Mouse (Mus musculus) gastrocnemius, adult 8-10 months (tissue): ENCODE data around the gene Gpr173. TPM values are rescaled to one million over a fixed set of nuclear protein-coding genes. Genes with fewer than 3 reads are reported as not detected.
"Not testable (repeated sequence)": the region's sequence is repeated elsewhere in the genome, so short reads cannot be mapped to it uniquely, and the experiment has no call there.

Source experiments
- DNase-seq, 2 experiments: peaks; one replicate each; pipeline ENCODE4 v3.0.0; 2022; ENCODE audit warnings: low spot score in 2 of 2
- total RNA-seq, 4 experiments: library from RNA; stranded (reverse); gene quantifications; 2 replicates each; pipeline ENCODE4 v1.2.4; 2022

Gpr173 gene
- under 1 TPM; 0.04 to 0.65 (median 0.24) TPM for total RNA-seq

- peak in 1 of 2 experiments; percentile 6 for DNase-seq
Observed at GRCm38 (mm10) chrX:152368397-152369273, at the start of gene Gpr173. Gene Gpr173, minus strand, starts transcription at chrX:152368704.

DNA sequence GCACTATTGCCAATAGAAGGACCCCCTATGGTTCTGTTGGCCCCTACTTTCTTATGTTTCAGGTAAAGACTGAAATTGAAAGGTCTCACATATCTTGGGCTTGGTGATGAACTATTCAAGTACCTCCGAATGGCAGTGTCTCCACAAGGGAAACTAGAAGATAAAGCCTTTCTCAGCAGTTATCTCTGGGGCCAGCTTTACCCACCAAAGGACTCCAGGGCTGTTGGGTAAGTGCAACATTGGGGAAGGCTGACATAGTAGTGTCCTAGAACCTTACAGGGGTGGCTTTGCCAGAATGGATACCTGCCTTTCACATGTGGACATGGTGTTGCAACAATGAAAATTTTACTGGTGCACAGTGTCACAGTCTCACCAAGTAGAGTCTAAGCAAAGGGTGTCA is 34.7 kb upstream of the Gpr173 start:
- no peak for DNase-seq

DNA sequence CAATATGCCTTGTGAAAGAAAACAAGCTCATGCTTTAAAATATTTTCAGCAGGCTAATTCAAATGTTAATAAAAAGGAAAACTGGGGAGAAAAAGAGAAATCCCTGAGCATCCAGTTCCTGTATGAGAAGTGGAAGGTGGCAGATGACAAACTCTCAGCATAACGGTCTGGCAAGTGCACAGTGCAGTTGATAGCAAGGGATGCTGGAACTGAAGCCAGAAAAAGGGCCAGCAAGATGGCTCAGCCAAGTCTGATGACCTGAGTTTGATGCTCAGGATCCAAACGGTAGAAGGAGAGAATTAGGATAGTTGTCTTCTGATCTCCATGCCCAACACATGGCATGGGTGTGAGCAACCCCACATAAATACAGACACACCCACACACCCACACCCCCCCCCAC is 31.6 kb upstream of the Gpr173 start:
- no peak for DNase-seq

DNA sequence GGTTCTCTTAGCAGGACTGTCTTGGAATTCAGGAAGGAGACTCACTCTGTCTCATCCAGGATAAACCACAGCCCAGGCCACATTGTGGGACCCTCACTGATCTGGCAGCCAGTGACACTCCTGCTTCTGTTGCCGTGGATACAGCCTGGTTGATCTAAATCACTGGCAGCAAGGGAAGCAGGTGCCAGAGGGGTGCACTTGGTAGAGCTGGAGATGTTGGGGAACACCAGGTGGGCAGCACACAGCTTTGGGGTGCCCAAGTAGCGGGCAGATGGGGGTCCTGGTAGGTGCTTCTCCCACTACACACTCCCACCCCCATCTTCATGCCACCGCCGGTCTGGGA is 479 bp downstream of the Gpr173 start:
- DNase-seq: no peak

DNA sequence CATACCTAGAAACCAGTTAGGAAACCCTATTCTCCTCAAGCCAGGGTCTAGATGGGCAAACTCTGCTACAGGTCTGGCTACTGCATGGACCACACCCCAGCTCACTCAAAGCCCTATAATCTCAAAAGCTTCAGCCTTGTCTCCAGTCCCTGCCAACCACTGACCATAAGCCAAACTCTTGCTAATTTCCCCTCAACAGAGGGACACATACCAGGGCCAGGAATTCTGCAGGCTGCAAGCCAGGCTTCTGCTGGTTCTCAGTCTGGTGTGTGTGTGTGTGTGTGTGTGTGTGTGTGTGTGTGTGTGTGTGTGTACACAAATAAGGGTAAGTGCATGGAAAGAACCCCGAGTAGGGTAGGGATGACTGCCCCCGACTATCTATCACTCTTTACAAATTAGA is 2.1 kb downstream of the Gpr173 start:
- DNase-seq: no peak

GRCm38 (mm10) chrX:152352553-152353153 is 15.9 kb downstream of the Gpr173 start:
- no peak for DNase-seq

DNA sequence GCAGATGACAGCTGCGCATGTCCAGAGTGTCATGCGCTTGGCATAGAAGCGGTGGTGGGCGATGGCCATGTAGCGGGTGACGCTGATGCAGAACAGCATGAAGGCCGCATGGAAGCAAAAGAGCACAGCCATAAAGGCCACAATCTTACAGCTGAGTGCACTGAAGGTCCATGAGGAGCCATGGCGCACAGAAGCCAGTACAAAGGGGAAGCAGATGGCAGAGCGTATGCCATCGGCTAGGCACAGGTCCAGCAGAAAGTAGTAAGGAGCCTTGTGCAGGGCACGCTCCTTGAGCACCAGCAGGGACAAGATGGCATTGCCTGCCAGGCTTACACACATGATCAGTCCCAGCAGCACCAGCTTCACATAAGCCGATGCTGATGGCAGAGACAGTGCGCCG is 21.5 kb downstream of the Gpr173 start:
- no peak for DNase-seq

GRCm38 (mm10) chrX:152346587-152346986 is 21.9 kb downstream of the Gpr173 start:
- no peak for DNase-seq

GRCm38 (mm10) chrX:152342903-152343302 is 25.6 kb downstream of the Gpr173 start:
- DNase-seq: no peak

DNA sequence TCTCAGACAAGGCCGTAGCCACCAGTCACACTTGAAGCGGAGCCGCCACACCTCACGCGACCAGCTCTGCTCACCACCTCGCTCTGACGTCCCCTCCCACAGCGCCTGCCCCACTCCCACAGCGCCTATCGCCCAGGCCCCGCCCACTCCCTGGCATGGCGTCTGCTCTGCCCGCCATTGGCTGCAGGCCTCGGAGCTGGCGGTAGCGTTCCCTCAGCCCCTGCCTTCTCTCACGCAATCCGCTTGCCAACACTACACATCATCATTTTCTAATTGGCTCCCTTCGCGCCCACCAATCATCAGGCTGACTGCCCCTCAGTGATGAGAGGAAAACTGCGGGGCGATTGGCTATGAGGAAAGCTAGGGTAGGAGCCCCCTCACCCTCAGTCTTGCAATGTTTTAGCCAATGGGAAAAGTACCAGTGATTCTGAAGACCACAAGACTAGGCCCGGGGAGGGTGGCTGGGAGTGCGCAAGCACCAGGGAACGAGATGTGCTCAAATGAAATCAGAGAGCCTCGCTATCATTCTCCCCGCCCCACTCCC is 26.1 kb downstream of the Gpr173 start, which contains the start of gene Tspyl2:
Gene Tspyl2, minus strand, starts transcription at position 68 of the 544 bp plus-strand sequence.
- DNase-seq: peak; percentile 86 to 90

DNA sequence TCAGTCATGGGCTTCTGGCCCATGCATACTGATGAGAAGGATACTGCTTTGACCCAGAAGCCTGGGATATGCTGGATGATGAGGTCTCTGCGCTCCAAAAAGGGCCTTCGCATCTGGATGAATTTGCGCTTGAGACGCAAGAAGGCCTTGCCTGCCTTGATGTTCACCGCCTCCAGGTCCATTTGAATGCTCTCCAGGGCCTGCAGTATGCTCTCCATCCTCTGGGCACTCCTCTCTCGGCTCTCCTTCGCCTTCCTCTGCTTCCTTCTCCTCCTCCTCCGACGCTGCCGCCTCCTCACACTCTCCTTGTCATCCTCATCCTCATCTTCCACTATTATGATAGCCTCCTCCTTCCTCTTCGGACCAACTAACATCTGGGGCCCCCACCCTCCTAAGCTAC is 27.0 kb downstream of the Gpr173 start:
- no peak for DNase-seq

GRCm38 (mm10) chrX:152336546-152337332 is 31.8 kb downstream of the Gpr173 start:
- DNase-seq: peak; percentile 85 to 89

DNA sequence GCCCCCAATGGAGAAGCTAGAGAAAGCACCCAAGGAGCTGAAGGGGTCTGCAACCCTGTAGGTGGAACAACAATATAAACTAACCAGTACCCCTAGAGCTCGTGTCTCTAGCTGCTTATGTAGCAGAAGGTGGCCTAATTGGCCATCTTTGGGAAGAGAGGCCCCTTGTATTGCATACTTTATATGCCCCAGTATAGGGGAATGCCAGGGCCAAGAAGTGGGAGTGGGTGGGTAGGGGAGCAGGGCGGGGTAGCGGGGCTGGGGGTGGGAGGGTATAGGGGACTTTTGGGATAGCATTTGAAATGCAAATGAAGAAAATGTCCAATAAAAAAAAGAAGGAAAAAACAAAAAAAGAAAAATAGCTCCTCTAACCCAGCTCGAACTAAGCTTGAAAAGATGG is 32.4 kb downstream of the Gpr173 start:
- not testable (repeated sequence) for DNase-seq

DNA sequence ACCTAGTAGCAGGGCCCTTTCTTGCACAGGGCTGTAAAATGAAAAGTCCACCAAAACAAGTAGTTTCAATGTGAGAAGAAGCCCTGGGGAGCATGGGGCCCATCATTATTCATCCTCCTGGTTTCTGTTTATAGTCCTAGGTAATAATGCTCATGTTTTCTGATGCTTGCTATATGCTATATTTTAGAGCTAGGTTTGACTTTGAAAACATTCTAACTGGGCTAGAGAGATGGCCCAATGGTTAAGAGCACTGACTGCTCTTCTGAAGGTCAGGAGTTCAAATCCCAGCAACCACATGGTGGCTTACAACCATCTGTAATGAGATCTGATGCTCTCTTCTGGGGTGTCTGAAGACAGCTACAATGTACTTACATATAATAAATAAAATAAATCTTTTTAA is 39.1 kb downstream of the Gpr173 start:
- not testable (repeated sequence) for DNase-seq

DNA sequence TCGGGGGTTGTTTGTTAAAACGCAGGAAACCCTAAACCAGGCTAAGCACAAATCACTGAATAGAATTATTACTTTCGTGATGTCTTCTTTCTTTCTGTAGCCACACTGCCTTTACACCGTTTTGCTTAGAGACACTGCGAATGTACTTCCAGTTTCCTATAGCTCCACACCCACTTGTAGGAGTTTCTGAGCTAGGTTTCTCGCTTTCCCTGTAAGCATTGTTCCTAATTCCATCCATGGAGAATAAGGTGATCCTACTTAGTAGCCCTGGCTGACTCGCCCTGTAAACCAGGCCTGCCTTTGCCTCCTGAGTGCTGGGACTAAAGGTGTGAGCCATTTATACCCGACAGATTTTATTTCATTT is 40.8 kb downstream of the Gpr173 start:
- DNase-seq: no peak

DNA sequence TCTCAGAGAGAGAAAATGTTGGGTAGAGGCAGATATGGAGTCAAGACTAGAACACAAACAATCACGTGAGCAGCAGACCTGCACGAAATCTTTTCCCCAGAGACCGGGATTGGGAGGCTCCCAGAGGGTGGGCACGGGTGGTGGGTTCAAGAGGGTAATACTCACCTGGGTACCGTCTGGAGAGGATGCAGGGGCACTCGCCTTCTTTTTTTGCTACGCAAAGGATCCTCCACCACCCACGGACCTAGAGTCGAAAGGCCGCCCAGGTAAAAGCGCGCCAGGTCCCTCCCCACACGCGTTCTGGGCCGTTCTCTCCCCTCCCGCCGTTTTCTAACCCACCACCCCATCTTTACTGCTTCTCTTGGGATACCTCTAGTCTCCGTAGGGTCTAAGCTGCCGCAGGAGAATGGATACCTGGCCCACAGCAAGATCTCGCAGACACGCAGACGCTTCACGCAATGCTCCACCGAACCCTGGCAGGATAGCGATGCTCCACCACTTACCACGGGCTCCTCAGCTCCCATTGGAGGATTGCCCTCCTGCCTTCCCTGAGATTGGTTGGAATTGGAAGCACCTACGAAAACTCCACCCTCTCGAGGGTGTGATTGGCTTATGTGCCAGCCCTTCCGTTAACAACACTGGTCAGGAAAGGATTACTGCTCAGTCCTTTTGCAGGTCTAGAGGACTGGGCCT is 41.4 kb downstream of the Gpr173 start, which contains the start of gene Kantr:
Gene Kantr, minus strand, starts transcription at position 500 of the 693 bp plus-strand sequence.
- DNase-seq: peak; percentile 64 to 75

DNA sequence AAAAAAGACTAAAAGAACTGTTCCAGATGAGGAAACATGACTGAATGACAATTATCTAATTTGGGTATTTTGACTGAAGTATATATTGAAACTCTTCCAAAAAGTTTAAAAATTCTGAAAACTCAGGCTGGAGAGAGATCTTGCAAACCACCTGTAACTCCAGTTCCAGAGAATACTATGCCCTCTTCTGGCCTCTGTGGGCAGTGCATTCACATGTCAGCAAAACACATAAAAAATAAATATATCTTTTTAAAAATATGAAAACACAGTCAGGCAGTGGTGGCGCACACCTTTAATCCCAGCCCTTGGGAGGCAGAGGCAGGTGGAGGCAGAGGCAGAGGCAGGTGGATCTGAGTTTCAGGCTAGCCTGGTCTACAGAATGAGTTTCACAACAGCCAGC is 44.9 kb downstream of the Gpr173 start:
- no peak for DNase-seq

DNA sequence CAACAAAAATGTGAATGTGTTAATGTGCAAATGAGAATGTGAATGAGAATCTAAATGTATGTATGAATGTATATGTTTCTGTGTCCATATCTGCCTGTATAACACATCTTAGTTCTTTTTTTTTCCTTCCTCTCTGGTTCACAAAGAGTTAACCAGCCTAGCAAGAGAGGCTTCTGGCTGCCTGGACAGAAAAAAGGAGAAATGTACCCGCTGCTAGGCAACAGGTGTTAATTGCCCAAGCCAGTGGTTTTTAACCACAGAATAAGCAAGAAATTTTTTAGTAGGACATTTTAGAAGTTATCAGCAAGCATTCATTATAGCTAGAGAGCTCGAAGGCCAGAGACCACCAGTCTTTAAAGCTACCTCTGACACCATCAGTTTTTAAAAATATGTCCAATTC is 45.7 kb downstream of the Gpr173 start:
- no peak for DNase-seq

DNA sequence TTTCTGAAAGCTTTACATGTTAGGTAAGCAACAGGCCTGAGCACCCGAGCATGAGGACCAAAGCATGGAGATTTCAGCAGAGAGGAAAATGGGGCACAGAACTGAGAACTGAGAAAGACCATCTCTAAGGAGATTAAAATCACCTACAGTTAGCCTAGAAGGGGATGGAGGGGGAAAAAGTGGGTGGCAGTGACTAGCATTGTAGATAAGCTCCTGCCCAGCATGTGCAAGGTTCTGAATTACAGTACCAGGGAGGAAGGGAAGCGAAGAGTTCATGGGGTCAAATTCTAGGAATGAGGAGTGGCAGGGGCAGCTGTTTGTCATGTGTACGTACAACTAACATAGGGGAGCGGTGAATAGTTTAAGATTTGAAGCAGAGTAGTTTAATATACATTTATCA is 48.0 kb downstream of the Gpr173 start:
- no peak for DNase-seq

- DNase-seq: no peak
Observed at GRCm38 (mm10) chrX:152307942-152308341, 60.6 kb downstream of the Gpr173 start.

- DNase-seq: no peak
Observed at GRCm38 (mm10) chrX:152307371-152307770, 61.1 kb downstream of the Gpr173 start.
